Mouse (Mus musculus) midbrain, embryonic 11.5 days (tissue): ENCODE measurements around the gene Slc38a8. TPM values are rescaled to one million over a fixed set of nuclear protein-coding genes. Genes with fewer than 3 reads are reported as not detected.

ENCODE experiments used
- ATAC-seq: fragments of 200-750 bp; cut with Nextera tagmentation; 2 replicates; pipeline ENCODE4 v1.8.0; 2017; ENCODE audit warnings: moderate TSS enrichment, moderate library complexity; ENCODE audit not compliant: low FRiP score
- DNase-seq: peaks from one replicate; pipeline ENCODE4 v3.0.0; 2015; ENCODE audit warnings: low spot score; ENCODE audit errors: missing footprints
- H3K27ac ChIP-seq: fragments of 300-500 bp; sonication (generic); 2 replicates; pipeline ENCODE4 v1.5.1; 2014; ENCODE audit warnings: low read depth, low read length
- H3K27me3 ChIP-seq: fragments of 300-500 bp; sonication (generic); 2 replicates; pipeline ENCODE4 v1.6.1; 2014; ENCODE audit warnings: mild to moderate bottlenecking, low read length, moderate library complexity, mixed read lengths; ENCODE audit not compliant: control insufficient read depth, insufficient read depth
- H3K36me3 ChIP-seq: fragments of 300-500 bp; sonication (generic); 2 replicates; pipeline ENCODE4 v1.6.1; 2014; ENCODE audit warnings: mild to moderate bottlenecking, low read length, moderate library complexity, mixed read lengths; ENCODE audit not compliant: control insufficient read depth, insufficient read depth
- H3K4me1 ChIP-seq: fragments of 300-500 bp; sonication (generic); 2 replicates; pipeline ENCODE4 v1.6.1; 2014; ENCODE audit warnings: low read length; ENCODE audit not compliant: control insufficient read depth, insufficient read depth
- H3K4me2 ChIP-seq: fragments of 300-500 bp; sonication (generic); 2 replicates; pipeline ENCODE4 v1.6.1; 2014; ENCODE audit warnings: mild to moderate bottlenecking, moderate library complexity
- H3K4me3 ChIP-seq: fragments of 300-500 bp; sonication (generic); 2 replicates; pipeline ENCODE4 v1.5.1; 2014; ENCODE audit warnings: low read depth, low read length
- H3K9ac ChIP-seq: fragments of 300-500 bp; sonication (generic); 2 replicates; pipeline ENCODE4 v1.6.1; 2014; ENCODE audit warnings: low read length
- H3K9me3 ChIP-seq: fragments of 300-500 bp; sonication (generic); 2 replicates; pipeline ENCODE4 v1.6.1; 2016; ENCODE audit warnings: low read length; ENCODE audit not compliant: control insufficient read depth
- WGBS: fragments of 180-500 bp; shearing (Covaris S2); extraction: QIAGEN DNeasy Blood & Tissue Kit; methylation state at CpG from one replicate; pipeline ENCODE4 v1.1.7; 2014; 5-methylcytosine and 5-hydroxymethylcytosine counted together
- polyA plus RNA-seq: library from polyadenylated mRNA; unstranded; fragments of >200 nt; fragmentation: Nextera tagmentation; extraction: Ambion mirVana; gene quantifications from 2 replicates; pipeline ENCODE4 v1.2.1, GENCODE M21; 2014

The Slc38a8 gene
- polyA plus RNA-seq, 1 experiment from 2014 or later: not detected

GRCm38 (mm10) chr8:119466105-119466504 is 35.4 kb downstream of the Slc38a8 start:
- peaks cover 2% of the 10 kb centered on the region for H3K27me3 ChIP-seq
- ATAC-seq (peak; percentile 42), DNase-seq (peak; percentile 91)
- peak overlapping the region; percentile 3; the same call in 1 of the 2 replicates for H3K9ac ChIP-seq
- 2% methylated on average over 18 of the region's 18 CpGs for WGBS
- H3K36me3 ChIP-seq: no peaks in the 10 kb centered on the region
- H3K4me1 ChIP-seq: peaks cover 28% of the 10 kb centered on the region
- no peaks in the 10 kb centered on the region for H3K9me3 ChIP-seq
- no peak overlapping the region for H3K27ac ChIP-seq
- peak overlapping the region; percentile 3; the same call in 1 of the 2 replicates for H3K4me3 ChIP-seq
- H3K4me2 ChIP-seq: peak overlapping the region; percentile 17

GRCm38 (mm10) chr8:119463709-119464108 is 37.8 kb downstream of the Slc38a8 start:
- Histone ChIP-seq H3K9ac (no peak overlapping the region), H3K36me3 (no peaks in the 10 kb centered on the region), H3K4me3 (no peak overlapping the region), H3K27ac (no peak overlapping the region), H3K9me3 (no peaks in the 10 kb centered on the region), H3K4me1 (peaks cover 28% of the 10 kb centered on the region), H3K27me3 (peaks cover 2% of the 10 kb centered on the region), H3K4me2 (no peak overlapping the region)
- peak; percentile 13; the same call in 1 of the 2 replicates for ATAC-seq
- no peak for DNase-seq
- WGBS: 48% methylated on average over 7 of the region's 7 CpGs

GRCm38 (mm10) chr8:119461356-119461755 is 40.1 kb downstream of the Slc38a8 start:
- ATAC-seq: no peak

GRCm38 (mm10) chr8:119459724-119460123 is 41.8 kb downstream of the Slc38a8 start:
- ATAC-seq (peak; percentile 59; the same call in 1 of the 2 replicates), DNase-seq (no peak)
- Histone ChIP-seq H3K27ac (0 out of 2 replicates have a peak overlapping the region, but pooled peaks have one; percentile 6), H3K9me3 (no peaks in the 10 kb centered on the region), H3K27me3 (no peaks in the 10 kb centered on the region; the same call in 1 of the 2 replicates), H3K36me3 (no peaks in the 10 kb centered on the region), H3K9ac (peak overlapping the region; percentile 16; the same call in 1 of the 2 replicates), H3K4me2 (no peak overlapping the region), H3K4me3 (no peak overlapping the region), H3K4me1 (peaks cover 12% of the 10 kb centered on the region)
- WGBS: 42% methylated on average over 16 of the region's 16 CpGs

More at GRCm38 (mm10) chr8:119461356-119461755, 40.1 kb downstream of the Slc38a8 start:
- H3K27ac ChIP-seq: no peak overlapping the region
- H3K36me3 ChIP-seq: no peaks in the 10 kb centered on the region
- no peaks in the 10 kb centered on the region for H3K9me3 ChIP-seq
- peaks cover 2% of the 10 kb centered on the region for H3K27me3 ChIP-seq
- no peak overlapping the region for H3K4me3 ChIP-seq
- peaks cover 27% of the 10 kb centered on the region for H3K4me1 ChIP-seq
- no peak overlapping the region for H3K4me2 ChIP-seq
- no peak for DNase-seq
- 76% methylated on average over 9 of the region's 9 CpGs for WGBS
- no peak overlapping the region for H3K9ac ChIP-seq

GRCm38 (mm10) chr8:119456045-119456444 is 45.5 kb downstream of the Slc38a8 start:
- Histone ChIP-seq H3K27ac (no peak overlapping the region), H3K4me2 (no peak overlapping the region), H3K9ac (no peak overlapping the region), H3K9me3 (no peaks in the 10 kb centered on the region), H3K4me1 (no peaks in the 10 kb centered on the region), H3K27me3 (no peaks in the 10 kb centered on the region), H3K36me3 (no peaks in the 10 kb centered on the region), H3K4me3 (no peak overlapping the region)
- no peak for DNase-seq
- ATAC-seq: no peak
- WGBS: 92% methylated on average over 5 of the region's 5 CpGs

GRCm38 (mm10) chr8:119452919-119453318 is 48.6 kb downstream of the Slc38a8 start:
- WGBS: 90% methylated on average over 5 of the region's 5 CpGs
- ATAC-seq (no peak), DNase-seq (no peak)
- Histone ChIP-seq H3K4me2 (no peak overlapping the region), H3K4me3 (no peak overlapping the region), H3K4me1 (no peaks in the 10 kb centered on the region), H3K9ac (no peak overlapping the region), H3K36me3 (no peaks in the 10 kb centered on the region), H3K9me3 (no peaks in the 10 kb centered on the region), H3K27me3 (peaks cover 2% of the 10 kb centered on the region), H3K27ac (no peak overlapping the region)

GRCm38 (mm10) chr8:119451131-119451530 is 50.4 kb downstream of the Slc38a8 start:
- Histone ChIP-seq H3K4me2 (no peak overlapping the region), H3K9me3 (no peaks in the 10 kb centered on the region), H3K4me1 (peaks cover 4% of the 10 kb centered on the region; the same call in 1 of the 2 replicates), H3K4me3 (no peak overlapping the region), H3K9ac (no peak overlapping the region), H3K36me3 (no peaks in the 10 kb centered on the region), H3K27me3 (peaks cover 7% of the 10 kb centered on the region), H3K27ac (no peak overlapping the region)
- 85% methylated on average over 4 of the region's 4 CpGs for WGBS
- no peak for ATAC-seq
- no peak for DNase-seq

GRCm38 (mm10) chr8:119449627-119450026 is 51.9 kb downstream of the Slc38a8 start:
- H3K4me2 ChIP-seq: no peak overlapping the region
- peaks cover 7% of the 10 kb centered on the region; the same call in 1 of the 2 replicates for H3K4me1 ChIP-seq
- WGBS: 80% methylated on average over 12 of the region's 12 CpGs
- H3K4me3 ChIP-seq: no peak overlapping the region
- H3K9me3 ChIP-seq: no peaks in the 10 kb centered on the region
- ATAC-seq (no peak), DNase-seq (no peak)
- H3K9ac ChIP-seq: no peak overlapping the region
- H3K36me3 ChIP-seq: no peaks in the 10 kb centered on the region
- H3K27ac ChIP-seq: no peak overlapping the region
- H3K27me3 ChIP-seq: peaks cover 7% of the 10 kb centered on the region

- ATAC-seq (peak; percentile 12; the same call in 1 of the 2 replicates), DNase-seq (peak; percentile 92)
- no peak overlapping the region for H3K27ac ChIP-seq
- peaks cover 7% of the 10 kb centered on the region for H3K27me3 ChIP-seq
- H3K9ac ChIP-seq: peak overlapping the region; percentile 78
- peak overlapping the region; percentile 59 for H3K4me3 ChIP-seq
- H3K4me2 ChIP-seq: peak overlapping the region; percentile 90
- under 1% methylated on average over 17 of the region's 17 CpGs for WGBS
- H3K36me3 ChIP-seq: no peaks in the 10 kb centered on the region
- H3K4me1 ChIP-seq: peaks cover 7% of the 10 kb centered on the region; the same call in 1 of the 2 replicates
- no peaks in the 10 kb centered on the region for H3K9me3 ChIP-seq
These were observed 53.7 kb downstream of the Slc38a8 start for GRCm38 (mm10) chr8:119447781-119448170.
